Mouse (Mus musculus) heart, adult 11 months (tissue): ENCODE data around the gene Ccnh.
"Not testable (repeated sequence)": the region's sequence is repeated elsewhere in the genome, so short reads cannot be mapped to it uniquely, and the experiment has no call there.

Source experiments
- DNase-seq: peaks from one replicate; pipeline ENCODE4 v3.0.0; 2022

Gene Ccnh

GRCm38 (mm10) chr13:85188903-85189643 is at the start of gene Ccnh:
Ccnh (plus strand) TSS chr13:85189408.
- DNase-seq, result peak; percentile 99

GRCm38 (mm10) chr13:85143361-85143760 is 45.8 kb upstream of the Ccnh start:
- not testable (repeated sequence) for DNase-seq

GRCm38 (mm10) chr13:85146471-85146870 is 42.7 kb upstream of the Ccnh start:
- DNase-seq, result no peak

DNA sequence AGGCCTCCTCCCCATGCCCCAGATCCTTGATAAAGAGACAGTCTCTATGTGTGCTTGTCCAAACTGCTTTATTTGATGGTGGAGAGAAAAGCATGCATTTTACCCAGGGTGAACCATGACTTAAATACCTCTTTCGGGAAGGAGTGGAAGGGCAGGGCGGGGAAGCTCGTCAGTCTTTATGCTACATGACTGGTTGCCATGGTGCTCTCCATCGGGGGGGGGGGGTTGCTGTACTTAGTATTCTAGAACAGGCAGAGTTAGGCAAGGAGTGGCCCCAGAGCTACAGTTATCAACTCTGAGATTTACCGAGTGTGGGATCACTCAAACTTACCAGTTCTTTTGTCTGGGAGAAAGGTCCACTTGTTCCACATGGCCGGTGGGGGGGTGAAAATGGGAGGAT is 34.5 kb upstream of the Ccnh start:
- no peak for DNase-seq

GRCm38 (mm10) chr13:85159971-85160370 is 29.2 kb upstream of the Ccnh start:
- DNase-seq, result no peak

GRCm38 (mm10) chr13:85164512-85165124 is 24.6 kb upstream of the Ccnh start:
- DNase-seq, result no peak

DNA sequence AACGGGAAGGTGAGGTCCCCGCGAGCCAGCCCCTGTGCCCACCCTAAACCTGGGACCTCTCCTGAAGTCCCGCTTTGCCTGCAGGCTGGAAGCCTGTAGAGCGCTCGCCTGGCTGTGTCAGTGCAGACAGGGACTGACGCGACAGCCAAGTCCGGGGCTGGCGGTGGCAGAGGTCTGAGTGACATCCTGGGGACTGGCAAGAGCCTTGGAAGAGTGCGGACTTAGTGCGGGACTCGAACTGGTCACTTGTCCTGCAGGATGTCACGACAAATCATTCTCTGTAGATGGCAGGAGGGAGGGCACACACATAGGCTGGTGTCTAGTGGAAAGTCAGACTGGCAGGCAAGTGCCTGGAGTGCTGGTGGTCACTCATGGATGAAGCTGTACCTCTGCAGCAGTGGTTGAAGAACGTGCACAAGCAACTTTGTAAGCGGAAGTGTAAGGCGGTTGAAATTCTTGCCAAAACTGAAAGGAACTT is 475 bp downstream of the Ccnh start:
- no peak for DNase-seq

GRCm38 (mm10) chr13:85191253-85191652 is 2.0 kb downstream of the Ccnh start:
- DNase-seq, result peak; percentile 90

- DNase-seq, result no peak
These were observed 18.3 kb downstream of the Ccnh start for GRCm38 (mm10) chr13:85207493-85207892.

- DNase-seq, result peak; percentile 71
These were observed 19.4 kb downstream of the Ccnh start for GRCm38 (mm10) chr13:85208656-85209055.

DNA sequence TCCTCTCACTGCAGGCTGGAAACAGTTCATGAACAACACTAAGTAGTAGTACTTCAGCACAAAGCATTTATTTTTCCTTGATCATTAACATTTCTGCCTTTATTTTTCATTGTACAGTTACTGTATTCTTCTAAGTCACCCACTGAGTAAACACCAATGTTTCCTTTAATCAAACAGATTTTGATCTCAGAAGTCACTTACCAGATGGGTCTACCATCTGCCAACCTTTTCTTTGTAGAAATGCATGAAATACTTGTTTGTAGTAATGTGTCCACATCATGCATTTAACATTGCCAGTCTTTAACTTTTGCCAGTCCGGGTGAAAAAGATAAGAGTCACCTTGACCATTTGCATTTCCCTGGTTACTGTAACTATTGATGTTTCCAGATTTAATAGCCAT is 21.1 kb downstream of the Ccnh start:
- no peak for DNase-seq

DNA sequence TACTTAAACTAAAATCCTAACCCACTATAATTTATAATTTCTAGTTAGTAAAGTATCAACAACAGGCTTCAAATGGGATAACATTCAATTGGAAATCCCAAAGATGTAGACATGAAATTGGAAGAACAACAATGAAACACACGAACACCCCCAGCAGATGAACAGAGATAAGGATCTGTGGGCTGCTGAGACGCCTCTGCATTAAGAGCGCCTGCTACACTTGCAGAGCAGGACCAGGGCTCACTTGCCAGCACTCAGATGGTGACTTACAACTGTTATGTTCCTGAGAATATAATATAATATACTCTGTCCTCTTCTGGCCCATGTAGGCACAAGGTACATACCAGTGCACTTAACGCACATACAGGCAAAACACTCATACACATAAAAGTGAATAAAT is 29.4 kb downstream of the Ccnh start:
- DNase-seq, result peak; percentile 31

DNA sequence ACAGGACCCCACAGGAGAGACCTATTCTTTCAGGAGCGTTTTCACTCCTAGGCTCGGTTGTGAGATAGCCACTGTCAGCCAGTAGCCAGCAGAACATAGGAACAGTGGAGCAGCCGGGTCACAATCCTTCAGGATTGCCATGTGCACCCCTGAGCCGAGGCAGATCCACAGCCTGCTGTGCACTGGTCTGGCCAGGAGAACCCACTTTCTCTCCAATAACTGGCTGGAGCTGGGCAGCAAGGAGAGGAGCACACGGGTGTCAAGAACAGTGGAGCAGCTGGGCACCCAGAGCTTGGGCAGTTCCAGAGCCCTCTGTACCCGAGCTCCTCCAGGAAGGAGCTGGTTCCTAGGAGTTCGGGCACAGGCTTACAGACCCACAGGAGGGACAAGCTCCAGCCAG is 49.6 kb downstream of the Ccnh start:
- DNase-seq, result peak; percentile 68
